Mouse (Mus musculus): ENCODE measurements around the gene Parl.

Parl gene

DNA sequence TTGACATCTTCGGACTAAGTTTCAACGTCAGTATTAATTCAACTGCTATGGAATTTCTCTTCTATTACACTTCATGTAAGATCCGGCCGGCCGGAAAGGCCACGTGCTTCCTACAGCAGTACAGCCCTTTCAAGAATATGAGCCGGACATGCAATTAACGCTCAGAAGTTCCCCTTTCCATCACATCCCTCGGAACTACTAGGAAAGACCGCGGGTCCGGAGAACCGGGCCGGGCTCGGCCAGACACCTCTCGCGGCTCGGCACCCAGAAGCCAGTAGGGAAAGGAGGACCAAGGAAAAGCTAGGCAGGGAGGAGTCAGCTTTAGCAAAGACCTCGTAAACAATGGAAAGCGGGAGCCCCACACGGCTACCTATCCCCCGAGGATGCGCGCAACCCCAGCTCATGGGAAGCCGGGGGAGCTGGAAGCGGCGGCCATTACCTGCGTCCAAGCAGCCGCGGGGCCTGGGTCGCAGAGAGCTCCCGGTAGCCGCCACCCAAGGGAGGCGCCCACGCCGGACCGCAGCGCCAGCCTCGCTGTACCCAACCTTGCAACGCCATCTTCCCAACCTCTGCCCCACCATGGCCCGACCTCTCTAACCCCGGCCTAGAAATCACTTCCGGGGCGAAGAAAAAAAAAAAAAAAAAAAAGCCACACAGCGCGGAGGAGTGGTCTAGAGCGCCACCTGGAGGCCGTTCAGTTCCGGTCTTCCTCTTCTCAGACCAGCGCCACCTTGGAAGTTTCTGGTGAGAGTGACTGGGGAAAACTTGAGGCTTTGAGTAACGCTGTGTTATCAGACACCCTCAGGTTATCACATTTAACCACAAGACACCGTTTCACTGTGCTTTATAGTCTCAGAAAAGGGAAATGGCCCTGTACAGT lies at the start of gene Parl:
TSS of gene Parl (minus strand) at position 618 of the 880 bp plus-strand sequence.
- peak; percentile 78 to 81 for DNase-seq (ENCODE audit: low spot score in 2 of 2)

DNA sequence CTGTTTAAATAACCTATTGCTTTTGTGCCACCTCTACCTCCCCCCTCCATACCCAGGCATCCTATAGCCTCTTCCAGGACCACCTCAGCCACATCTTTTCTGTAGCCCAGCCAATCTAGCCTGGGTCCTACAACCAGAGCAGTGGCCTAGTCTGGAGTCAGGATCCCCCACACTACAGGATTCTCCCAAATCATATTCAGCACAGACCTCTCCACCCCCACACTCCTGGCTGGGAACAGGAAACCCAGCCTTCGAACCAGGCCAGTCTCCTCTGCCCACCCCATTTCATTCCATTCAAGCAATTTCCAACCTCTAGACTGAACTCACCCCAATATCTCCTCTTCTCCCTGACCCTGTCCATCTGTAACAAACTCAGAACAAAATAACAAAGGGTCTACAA lies 43.3 kb upstream of the Parl start:
- no peak for DNase-seq (ENCODE audit: low spot score in 2 of 2)

DNA sequence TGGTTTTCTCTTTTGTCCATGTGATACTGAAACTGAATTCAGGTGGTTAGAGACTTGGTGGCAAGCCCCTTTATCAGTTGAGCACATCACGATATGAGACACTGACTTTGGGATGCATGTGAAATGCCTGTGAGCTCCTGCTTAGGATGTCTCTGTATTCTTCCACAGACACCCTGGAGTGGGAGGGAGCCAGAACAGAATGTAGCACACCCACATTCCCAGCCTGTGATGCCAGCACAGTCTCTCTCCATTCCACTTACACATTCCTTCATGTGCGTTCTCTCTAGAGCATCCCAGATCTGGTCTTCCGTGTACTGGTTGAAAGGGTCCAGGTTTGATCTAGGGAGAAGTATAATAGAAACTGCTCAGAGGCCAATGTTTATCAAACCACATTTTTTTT lies 36.4 kb upstream of the Parl start:
- peak; percentile 66 to 86 for DNase-seq (ENCODE audit: low spot score in 2 of 2)

DNA sequence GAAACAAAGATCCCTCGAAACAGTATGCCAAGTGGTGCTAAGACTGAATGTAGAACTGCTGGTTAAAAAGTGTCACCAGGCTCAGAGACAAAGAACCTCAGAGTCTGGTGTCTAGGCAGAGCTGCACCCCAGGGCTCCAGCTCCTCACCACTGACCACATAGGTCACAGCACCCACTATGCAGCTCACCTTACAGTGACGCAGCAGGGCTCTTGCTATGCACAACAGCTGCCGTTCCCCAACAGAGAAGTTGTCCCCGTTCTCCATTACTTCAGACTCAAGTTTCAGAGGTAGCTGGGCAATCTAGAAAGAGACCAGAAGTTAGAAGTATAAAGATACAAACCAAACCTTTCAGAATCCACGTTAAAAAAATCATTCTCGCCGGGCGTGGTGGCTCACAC lies 32.7 kb upstream of the Parl start:
- DNase-seq (ENCODE audit: low spot score in 2 of 2), result no peak

DNA sequence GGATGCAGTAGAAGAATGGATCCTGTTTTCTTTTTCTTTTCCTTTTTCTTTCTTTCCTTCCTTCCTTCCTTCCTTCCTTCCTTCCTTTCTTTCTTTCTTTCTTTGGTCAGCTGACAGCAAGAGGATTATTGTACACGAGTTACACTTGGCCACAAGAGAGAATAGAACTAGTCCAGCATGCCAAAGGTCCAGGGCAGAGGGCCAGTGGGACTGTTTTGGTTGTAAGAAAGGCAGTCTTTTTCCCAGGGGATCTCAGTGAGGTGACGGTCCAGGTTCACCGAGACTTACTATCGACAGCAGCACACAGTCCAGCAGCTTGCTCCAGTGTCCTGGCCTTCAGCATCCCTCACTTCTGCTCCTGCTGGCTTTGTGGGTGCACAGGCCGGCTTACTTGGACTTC lies 26.1 kb upstream of the Parl start:
- DNase-seq (ENCODE audit: low spot score in 2 of 2), result no peak

DNA sequence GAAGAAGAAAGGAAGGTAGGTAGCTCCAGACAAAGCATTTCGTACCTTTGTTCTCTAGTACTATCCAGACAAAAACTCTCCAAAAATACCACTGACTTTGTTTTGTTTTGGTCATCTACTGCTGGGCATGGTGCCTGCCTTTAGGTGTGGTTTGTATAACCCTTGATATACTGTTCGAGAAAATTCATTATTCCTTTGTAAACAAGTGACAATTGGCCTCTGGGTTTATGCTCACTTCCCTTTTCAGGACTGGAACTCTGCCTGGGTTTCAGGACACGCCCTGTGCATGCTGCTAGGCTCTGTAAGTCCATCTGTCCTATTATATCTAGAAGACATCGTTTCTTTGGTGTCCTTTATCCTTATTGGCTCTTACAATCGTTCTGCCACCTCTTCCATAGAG lies 23.1 kb upstream of the Parl start, which contains the start of gene Cyp2ab1:
TSS of gene Cyp2ab1 (minus strand) at position 119 of the 400 bp plus-strand sequence.
- DNase-seq (ENCODE audit: low spot score in 2 of 2), result no peak

DNA sequence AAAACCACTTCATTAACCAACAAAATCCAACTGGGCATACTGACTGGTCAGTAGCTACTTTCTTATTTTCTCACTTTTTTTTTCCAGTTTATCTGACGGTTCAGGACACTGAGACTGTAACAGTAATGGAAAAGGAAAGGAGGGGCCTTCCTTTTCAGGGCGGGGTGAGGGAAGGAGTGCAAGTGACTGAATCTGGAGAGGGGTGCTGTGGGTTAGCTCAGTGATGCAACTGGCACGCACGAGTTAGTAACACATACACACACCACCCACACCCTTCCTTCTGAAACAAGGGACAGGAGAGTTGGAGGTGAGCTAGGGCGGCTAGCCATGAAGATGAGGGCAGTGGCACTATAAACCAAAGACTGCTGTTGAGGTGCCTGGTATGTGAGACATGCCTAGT lies 21.7 kb upstream of the Parl start:
- no peak for DNase-seq (ENCODE audit: low spot score in 2 of 2)

DNA sequence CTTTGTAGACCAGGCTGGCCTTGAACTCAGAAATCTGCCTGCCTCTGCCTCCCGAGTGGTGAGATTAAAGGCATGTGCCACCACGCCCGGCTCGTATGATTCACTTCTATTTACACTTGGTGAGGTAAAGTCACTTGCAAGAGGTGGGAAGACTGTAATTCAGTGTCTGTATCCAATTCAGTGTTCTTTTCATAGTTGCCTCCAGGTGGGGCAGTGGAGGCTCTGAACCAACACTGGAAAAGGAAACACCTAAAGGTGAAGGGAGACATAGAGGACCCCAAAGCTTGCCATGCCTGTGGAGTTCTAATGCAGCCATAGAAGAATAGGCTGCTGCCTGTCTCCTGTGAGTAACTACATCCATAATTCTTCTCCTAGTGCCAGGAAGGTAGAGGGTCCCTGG lies 20.1 kb upstream of the Parl start:
- no peak for DNase-seq (ENCODE audit: low spot score in 2 of 2)

DNA sequence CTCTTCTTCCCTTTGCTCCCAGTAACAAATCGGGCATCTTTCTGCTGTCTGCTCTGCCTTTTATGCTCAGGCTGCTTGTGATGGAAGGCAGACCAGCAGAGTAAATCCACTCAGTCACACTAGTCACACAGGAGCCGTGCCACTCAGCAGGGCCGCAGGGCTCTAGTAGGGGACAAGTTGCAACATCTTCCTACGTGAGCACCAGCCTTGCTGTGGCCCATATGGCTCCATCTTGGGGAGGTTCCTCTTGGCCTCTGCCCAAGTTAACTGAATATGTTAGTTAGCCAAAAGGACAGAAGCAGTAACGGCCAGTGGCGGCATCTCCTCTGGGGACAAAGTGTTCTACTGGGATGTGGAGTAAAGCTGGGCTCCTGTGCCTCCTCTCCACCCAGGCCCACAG lies 14.6 kb upstream of the Parl start:
- no peak for DNase-seq (ENCODE audit: low spot score in 2 of 2)

DNA sequence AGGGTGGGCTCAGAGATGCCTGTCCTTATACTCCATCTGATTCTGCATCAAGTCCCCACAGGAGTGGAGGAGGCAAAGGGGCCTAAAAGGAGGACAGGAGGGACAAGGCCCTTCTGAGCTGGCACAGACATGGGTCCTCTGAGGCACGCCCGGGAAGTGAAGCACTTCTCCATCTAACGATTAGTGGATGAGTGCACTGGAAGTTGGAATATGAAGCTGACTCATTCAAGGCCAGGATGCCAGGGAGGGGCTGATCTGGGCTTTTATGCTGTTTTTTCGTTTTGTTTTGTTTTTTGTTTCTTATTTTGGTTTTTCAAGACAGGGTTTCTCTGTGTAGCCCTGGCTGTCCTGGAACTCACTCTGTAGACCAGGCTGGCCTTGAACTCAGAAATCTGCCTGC lies 13.1 kb upstream of the Parl start:
- no peak for DNase-seq (ENCODE audit: low spot score in 2 of 2)

DNA sequence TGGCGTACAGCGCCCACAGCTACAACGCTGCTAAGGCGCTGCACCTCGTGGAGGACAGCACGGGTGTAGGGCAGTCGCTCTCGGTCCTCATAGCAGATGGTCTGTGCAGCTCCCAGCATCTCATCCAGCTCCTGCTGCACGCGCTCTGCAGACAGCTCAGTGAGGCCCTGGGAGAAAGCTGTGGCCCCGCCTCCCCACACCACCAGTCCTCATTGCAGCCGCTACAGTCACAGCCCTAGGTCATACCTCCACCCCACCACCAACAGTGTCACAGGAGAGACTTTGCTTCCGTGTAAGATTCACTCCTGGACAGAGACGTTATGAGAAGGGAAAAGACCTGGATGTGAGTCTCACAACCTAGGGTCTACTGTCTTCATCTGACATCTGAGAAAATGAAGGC lies 10.1 kb upstream of the Parl start:
- no peak for DNase-seq (ENCODE audit: low spot score in 2 of 2)

DNA sequence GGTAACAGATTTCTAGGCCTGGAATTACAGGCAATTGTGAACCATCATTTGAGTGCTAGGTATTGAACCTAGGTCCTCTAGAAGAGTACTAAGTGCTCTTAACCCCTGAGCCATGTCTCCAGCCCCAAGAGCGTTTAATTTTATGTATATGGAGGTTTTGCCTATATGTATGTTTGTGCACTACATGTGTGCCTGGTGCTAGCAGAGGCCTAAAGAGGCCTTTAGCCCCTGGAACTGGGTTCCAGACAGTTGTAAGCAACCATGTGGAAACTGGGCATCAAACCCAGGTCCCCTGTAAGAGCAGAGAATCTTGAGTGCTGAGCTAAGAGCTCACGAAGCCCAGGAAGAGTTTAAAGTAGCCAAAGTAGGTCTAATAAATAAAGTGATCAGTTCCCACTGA lies 2.1 kb downstream of the Parl start:
- DNase-seq (ENCODE audit: low spot score in 2 of 2), result no peak

DNA sequence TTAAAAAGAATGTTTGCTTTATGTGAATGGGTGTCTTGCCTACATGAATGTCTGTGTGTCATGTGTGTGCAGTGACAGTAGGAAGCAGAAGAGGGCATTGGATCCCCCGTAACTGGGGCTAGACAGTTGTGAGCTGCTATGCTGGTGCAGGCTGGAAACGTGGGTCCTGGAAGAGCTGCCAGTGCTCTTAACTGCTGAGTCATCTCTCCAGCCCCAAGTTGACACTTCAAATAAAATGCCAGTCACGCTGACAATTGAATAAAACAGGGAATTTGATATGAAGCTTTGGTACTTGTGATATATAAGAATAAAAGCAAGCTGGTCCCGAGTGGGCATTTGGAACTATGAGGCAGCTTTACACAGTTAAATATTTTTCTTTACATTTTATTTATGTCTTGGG lies 21.9 kb downstream of the Parl start:
- no peak for DNase-seq (ENCODE audit: low spot score in 2 of 2)

DNA sequence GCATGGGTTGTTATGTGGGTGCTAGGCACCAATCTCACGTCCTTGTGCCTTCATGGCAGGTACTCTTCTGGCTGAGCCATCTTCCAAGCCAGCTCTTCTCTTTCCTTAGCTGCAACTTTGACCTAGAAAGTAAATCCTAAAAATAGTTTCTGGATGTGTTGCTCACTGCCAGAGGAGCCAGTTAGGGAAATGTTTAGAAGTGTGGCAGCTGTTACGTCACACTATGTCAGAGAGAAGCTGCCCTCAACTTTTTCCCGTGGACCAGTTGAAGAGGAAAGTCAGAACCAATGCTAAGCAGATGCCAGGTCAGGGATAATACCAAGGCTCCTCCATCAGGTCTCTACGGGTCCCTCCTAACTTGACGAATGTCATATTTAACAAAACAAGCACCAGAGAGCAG lies 22.8 kb downstream of the Parl start:
- no peak for DNase-seq (ENCODE audit: low spot score in 2 of 2)

DNA sequence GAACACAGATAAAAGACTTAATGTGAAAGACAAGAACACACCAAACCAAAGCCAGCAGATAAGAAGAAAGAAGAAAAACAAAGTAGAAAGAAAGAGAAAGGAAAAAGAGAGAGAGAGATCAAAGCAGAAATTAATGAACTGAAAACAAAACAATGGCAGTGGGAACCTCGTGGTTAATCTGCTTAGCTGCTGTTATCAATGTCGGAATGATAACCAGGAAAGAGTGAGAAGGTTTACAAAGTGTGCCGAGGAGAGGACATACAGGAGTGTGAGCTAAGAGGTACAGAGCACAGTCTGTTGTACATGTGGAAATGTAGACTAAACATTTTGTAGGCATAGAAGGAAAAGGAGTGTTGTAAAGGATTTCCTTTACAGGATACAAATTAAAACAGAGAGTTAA lies 29.2 kb downstream of the Parl start:
- DNase-seq (ENCODE audit: low spot score in 2 of 2), result no peak

DNA sequence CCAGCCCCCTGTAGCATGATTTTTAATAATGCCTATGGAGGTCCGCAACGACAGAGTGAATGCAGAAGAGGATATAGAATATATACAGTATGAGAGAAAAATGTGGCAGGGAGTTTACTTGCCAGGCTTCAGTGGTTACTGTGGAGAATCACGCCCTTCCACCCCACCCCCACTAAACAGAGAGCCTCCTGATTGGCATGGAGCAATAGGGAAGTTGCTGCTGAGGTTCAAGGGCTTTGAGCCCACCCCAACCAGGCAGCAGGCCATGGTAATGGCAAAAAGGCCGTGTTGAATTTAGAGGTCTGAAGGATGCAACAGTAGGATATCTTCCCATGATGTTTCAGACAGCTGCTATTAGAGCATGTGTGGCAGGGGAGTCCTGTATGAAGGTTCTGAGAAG lies 30.8 kb downstream of the Parl start:
- DNase-seq (ENCODE audit: low spot score in 2 of 2), result no peak

DNA sequence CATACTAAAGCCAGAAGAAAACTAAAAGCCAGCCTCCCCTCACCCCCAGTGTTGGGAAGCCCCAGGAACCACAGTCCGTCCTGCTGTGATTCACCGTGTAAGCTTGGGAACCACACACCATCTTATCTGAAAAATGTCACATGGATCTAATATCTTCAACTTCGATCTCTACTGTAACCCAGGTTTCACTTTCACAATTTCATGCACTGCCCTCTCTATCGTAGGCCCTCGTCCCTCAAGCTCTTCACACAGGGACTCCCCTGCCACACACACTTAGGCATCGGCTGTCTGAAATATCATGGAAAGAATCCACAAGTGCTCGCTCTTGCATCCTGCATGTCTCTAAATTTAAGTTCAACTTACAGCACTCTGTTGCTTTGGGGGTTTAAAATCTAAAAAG lies 37.1 kb downstream of the Parl start:
- no peak for DNase-seq (ENCODE audit: low spot score in 2 of 2)

DNA sequence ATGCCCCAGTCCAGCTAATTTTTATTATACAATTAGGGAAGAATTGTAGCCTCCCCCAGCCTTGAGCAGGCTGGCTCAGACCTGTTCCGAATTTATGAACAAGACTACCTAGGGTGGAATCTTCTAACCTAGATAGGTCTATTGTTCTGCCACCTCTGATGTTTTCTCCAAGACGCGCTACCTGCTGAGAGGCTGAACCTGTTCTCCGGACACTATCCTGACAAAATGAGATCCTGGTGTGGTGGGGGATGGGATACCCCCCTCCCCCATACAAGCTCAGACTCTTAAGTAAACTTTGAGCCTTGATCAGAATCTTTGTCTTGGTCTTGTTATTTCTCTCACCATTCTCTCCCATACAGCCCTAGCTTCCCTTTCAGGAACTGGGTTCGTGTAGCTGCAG lies 44.3 kb downstream of the Parl start:
- no peak for DNase-seq (ENCODE audit: low spot score in 2 of 2)

DNA sequence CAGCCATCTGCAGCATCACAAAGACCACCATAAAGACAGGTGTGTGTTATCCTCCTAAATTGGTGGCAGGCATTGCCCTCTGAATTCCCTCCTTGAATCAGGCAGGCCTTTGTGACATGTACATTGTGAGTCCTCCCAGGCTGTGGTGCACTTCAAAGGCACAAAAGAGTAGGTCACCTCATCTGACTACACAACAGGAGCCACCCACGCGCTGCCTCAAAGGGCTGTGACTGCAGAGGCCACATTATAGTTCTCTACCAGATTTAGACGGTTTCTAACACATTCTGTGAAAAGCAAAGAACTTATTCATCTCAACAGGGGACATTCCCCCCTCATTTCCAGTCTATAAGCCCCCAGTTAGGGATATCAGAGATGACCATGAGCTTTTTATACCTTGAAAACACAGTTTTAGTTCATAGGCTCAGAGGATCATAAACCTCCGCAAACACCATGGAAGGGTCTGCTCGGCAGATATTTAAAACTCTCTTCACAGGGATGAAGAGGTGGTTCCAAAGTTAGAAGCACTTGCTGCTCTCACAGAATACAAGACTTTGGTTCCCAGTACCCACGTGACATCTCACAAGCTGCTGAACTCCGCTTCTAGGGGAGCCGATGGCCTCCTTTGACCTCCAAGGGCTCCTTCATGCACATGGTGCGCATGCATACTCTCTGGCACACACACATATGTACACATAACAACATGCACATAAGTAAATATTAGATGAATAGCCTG lies 53.6 kb downstream of the Parl start:
- peak in 1 of 2 experiments; percentile 70 for DNase-seq (ENCODE audit: low spot score in 2 of 2)

DNA sequence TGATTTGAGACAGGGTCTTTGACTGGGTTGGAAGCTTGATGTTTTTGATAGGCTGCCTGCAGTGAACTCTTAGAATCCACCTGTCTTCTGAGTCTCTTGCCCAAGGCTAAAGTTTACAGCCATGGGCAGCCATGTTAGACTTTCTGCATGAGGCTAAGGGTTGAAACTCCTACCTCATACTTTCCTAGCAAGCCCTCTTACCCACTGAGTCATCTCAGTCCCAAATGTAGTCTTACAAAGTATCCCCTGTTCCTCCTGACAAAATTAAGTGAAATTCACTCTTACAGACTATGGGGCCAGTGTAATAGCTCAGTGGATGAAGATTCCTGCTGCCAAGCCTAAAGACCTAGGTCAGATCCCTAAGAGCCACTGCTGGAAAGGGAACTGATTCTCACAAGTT lies 55.1 kb downstream of the Parl start:
- no peak for DNase-seq (ENCODE audit: low spot score in 2 of 2)

DNA sequence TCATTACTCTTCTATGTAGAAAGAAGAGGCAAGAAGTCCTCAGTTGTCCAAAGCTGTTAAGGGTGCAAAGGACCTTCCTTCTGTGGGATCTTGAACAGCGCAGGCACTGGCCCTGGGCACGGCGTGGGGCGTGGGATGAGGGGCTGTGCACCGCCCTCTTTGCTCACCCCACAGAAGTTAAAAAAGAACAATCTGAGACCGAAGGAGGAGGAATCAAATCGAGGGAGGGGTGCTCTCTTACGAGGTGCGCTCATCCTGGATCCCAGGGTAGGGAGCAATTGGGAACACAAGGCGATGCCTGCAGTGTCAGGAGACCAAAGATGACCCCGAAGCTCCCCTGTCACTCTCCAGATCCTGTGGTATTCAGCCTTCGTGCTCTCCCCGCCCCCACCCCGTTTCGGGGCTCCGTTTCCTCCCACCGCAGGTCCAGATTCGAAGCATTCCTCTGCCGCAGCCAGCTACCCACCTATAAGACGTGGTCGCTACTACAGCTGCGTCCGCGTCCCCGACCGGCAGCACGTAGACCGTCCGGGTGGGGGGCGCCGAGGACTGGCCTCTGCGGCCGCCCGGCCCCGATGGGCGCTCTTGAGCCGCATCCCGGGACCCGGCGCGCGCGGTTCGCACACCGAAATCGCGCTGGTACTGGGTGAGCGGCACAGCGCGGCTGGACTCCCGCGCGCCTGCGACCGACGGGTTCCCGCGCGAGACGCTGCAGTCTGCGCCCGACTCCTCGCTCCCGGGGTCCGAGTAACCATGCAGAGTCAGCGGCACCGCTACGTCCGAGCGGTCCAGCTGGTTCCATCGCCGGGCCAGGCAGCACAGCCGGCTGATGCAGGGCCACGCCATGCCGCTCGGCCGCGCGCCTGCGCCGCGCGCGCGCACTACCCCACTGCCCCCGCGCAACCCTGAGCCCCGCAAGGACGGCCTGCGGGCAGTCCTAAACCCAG lies 61.4 kb downstream of the Parl start, which contains the start of gene Map6d1:
TSS of gene Map6d1 (minus strand) at position 891 of the 947 bp plus-strand sequence.
- peak; percentile 72 to 73 for DNase-seq (ENCODE audit: low spot score in 2 of 2)

DNA sequence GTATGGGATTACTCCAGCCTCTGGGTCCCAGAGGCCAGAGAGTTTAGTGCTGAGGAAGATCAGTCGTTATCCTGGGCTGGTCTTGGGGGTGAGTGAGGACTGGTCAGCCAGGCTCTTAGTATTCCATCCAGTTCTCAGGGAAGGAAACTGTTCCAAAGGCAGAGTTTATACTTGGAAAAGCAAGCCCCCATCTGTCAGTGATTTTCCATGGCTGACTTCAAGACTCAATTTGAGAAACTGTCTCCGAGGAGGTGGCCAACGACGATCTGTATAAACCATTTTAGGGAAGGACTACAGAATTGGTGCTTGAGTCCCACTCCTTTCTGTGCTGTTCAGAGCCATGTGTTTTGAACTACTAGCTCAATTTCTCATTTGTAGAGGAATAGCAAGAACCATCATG lies 63.5 kb downstream of the Parl start:
- no peak for DNase-seq (ENCODE audit: low spot score in 2 of 2)
